Mouse (Mus musculus): ENCODE results near the gene Snx11.
"Not testable (repeated sequence)": the region's sequence is repeated elsewhere in the genome, so short reads cannot be mapped to it uniquely, and the experiment has no call there.

Gene Snx11

DNA sequence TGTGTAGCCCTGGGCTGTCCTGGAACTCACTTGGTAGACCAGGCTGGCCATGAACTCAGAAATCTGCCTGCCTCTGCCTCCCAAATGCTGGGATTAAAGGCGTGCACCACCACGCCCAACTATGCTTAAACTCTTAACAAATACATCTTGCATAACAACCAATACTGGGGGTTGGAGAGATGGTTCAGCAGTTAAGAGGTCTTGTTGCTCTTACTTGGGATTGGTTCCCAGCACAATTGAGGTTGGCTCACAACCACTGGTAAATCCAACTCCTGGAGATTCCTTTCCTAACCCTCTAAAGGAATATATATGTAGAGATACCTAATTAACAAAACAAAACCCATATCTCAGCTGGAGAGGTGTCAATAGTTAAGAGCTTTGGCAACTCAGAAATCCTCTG, 18.7 kb upstream of the Snx11 start:
- DNase-seq (ENCODE audit: low spot score in 2 of 2), result no peak

DNA sequence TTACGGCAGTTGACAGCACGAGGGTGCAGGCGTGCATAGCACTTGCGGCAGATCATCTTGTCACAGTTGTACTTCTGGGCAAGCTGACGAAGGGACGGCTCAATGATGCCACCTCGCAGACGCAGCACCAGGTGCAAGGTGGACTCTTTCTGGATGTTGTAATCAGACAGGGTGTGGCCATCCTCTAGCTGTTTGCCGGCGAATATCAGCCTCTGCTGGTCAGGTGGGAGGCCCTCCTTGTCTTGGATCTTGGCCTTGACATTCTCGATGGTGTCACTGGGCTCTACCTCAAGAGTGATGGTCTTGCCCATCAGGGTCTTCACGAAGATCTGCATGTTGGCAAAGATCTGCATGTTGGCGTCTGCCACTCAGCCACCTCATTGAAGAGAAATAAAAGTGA, 18.1 kb upstream of the Snx11 start:
- no peak for DNase-seq (ENCODE audit: low spot score in 2 of 2)

DNA sequence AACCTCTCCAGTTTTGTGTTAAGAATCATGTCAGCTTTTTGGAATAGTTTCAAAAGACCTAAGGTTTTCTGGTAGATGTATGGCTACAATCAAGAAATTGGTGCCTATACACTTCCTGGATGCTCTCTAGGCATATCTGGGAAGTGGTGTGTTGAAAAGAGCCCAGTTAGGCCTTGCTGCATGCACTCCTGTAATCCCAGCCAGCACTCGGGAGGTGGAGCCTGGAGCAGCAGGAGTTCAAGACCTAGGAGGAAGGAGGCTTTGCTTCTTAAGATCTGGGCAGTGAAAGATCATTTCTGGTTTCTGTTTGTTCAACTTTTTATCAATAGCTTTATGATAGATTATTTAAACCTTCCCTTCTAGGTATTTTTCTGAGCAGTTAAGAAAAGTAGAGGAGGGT, 13.3 kb upstream of the Snx11 start:
- DNase-seq (ENCODE audit: low spot score in 2 of 2), result no peak

DNA sequence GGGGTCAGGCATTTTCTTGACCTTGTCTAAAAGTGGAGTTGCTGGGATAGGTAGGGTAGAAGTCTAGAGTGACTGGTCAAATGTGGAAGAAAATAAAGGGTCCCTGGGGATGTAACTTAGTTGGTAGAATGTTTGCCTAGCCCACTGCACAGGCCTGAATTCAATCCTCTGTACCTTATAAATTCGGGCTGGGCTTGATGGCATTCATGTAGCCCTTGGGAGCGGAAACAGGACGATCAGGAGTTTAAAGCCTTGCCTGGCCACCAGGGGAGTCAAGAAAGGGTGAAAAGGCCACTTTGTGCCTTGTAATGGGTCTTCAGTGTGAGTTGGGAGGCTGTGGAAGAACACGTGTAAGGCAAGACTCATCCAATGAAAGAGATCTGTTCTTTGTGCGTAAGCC, 12.6 kb upstream of the Snx11 start:
- no peak for DNase-seq (ENCODE audit: low spot score in 2 of 2)

DNA sequence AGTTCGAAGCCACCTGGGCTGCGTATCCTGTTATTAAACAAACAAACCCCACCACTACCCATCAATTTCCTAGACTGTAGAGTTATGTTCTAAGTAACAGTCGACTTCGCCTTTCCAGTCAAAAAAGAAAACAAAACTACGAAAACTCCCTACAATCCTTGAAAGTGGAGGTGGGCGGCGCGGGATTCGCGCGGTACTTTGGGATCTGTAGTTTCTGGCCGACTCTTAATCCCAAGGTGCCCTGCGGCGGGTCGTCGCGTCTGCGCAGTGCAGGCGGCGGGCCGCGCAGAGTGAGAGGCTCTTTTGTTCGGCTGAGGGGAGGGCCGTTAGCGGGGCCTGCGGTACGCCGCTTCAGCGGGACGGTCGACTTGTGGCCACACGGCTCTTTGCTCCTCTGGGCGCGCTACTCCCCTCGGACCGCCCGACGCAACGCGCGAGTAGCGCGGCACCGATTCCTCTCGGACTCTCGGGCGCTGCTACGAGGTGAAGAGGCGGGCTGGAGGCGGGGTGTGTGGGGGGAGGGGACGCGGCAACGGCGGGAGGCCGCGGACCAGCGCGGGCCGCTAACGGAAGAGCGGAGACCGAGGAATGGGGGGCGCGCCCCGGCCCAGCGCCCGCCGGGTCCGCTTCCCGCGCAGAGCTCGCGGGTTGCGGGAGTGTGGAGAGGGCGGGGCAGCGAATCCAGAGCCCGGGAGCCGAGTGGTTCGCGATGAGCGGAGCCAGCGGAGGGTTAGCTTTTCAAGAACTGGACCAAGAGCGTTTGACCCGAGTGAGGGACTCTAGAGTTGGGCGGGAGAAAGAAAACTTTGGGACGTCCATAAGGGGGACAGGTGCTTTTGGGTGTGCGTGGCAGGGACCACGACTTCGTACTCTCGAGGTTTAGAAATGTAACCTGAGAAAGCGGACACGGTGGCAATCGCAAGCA, 11.8 kb upstream of the Snx11 start, which contains the start of gene Cbx1:
Cbx1 (plus strand) TSS at position 257 of the 925 bp plus-strand sequence.
- peak; percentile 84 to 89 for DNase-seq (ENCODE audit: low spot score in 2 of 2)

DNA sequence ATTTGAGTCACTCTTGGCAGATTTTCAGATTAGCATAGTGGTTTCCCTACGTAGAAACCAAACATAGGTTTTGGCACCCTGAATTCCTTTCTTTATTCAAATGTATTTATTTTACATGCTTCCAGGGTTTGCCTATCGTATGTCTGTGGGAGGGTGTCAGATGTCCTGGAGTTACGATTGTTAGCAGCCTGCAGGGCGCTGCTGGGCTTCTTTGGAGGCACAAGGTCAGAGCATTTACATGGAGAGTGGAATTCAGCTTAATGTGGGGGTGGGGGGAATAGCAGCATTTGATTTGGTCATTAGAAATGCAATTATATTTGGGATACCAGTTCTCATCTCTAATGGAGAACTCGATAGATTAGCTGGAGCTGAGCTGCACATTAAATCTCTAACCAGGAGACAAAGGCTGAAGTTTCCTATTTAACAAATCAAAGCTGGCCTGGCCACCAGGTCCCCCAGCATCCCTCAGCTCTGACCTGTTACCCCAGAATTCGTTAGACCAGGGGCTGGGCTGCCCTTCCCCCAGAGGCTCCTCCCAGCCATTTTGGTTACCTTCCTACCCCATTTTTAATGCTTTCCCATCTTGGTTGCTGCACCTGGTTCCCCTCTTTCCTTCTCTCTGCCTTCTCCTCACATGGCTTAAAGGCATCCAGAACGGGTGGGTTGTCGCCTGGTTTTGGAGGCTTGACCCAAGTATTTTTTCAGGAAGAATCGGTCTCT, 9.5 kb upstream of the Snx11 start:
- no peak for DNase-seq (ENCODE audit: low spot score in 2 of 2)

DNA sequence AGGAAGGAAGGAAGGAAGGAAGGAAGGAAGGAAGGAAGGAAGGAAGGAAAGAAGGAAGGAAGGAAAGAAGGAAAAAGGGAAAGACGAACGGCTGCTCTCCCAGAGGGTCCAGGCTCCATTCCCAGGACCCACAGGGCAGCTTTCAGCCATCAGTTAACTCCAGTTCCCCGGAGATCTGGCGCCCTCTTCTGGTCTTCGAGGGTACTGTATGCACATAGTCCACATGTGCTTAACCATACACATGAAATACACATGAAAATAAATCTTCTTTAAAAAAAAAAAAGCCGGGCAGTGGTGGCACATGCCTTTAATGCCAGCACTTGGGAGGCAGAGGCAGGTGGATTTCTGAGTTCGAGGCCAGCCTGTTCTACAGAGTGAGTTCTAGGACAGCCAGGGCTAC, 7.5 kb upstream of the Snx11 start:
- DNase-seq (ENCODE audit: low spot score in 2 of 2), result peak in 1 of 2 experiments; percentile 52

DNA sequence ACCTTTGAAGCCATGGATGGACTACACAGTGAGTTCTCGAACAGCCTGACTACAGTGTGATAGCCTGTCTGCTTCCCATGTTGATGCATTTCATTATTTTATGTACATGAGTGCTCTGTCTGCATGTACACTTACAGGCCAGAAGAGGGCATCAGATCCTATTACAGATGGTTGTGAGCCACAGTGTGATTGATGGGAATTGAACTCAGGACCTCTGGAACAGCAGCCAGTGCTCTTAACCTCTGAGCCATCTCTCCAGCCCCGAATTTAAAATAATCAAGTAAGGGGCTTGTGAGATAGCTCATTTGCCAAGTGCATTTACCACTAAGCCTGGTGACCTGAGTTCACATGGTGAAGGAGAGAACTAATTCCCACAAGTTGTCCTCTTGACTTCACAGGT, 4.1 kb upstream of the Snx11 start:
- DNase-seq (ENCODE audit: low spot score in 2 of 2), result no peak

DNA sequence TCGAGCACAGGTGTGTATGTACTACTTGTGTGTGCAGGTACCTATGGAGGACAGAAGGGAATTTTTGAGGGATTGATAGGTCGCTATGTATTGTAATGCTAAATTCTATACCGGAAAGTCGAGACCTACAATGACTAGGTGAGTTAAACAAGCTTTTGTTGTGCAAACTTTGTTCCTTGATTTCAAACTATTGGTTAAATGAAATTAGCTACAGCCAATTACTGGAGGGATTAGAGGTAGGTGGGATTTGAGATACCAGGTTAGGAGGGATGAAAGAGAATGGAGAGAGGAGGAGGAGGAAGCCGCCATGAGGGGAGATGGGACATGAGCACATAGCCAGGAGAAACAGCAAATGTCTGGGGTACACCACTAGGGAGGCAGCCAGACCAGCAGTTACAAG, 2.9 kb upstream of the Snx11 start:
- no peak for DNase-seq (ENCODE audit: low spot score in 2 of 2)

DNA sequence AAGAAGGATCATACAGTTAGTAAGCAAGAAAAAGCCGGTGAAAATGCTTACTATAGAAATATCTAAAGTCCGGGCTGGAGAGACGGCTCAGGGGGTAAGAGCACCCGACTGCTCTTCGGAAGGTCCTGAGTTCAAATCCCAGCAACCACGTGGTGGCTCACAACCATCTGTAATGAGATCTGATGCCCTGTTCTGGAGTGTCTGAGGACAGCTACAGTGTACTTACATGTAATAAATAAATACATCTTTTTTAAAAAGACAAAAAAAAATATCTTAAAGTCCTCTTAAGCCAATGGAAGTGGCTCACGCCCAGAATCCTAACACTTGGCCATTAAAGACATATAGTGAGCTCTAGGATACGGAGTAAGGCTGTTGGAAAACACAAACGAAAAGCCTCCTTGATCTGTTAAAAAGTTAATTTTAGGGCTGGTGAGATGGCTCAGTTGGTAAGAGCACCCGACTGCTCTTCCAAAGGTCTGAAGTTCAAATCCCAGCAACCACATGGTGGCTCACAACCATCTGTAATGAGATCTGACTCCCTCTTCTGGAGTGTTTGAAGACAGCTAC, 785 bp upstream of the Snx11 start:
- not testable (repeated sequence) for DNase-seq (ENCODE audit: low spot score in 2 of 2)

DNA sequence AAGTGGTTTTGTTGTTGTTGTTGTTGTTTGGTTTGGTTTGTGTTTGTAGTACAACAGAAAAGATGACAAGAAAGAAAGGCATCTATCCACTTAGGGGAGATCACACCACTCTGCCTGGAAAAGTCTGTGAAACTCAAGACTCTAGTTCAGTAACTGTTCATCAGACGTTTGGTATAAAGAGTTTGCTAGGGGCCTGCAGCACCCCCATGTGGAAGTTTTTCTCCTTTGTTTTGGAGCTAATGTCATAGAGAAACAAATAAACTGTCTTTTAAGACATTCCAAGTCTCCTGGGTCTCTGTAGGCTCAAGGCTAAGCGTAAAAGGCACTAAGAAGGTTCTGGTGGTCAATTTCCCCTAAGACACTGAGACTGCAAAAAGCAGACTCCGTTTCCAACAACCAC, 1.3 kb downstream of the Snx11 start:
- no peak for DNase-seq (ENCODE audit: low spot score in 2 of 2)

DNA sequence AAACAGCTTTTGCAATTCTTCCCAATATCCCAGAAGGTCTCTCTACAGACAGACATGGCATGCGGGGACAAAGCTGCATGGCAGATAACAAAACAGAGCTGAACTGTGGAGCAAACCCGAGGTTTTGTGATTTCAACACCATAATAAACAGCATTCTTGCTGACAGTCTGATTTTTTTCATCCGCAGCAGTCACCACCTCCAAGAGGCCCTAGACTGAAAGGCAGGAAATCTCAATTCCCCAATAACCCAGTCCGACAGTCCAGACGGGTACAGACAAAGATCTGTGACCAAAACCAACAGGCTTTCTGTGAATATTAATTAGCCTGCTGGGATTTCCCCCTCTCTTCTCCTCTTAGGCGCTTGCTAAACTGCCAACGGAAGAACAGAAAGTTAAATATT, 1.7 kb downstream of the Snx11 start:
- no peak for DNase-seq (ENCODE audit: low spot score in 2 of 2)

DNA sequence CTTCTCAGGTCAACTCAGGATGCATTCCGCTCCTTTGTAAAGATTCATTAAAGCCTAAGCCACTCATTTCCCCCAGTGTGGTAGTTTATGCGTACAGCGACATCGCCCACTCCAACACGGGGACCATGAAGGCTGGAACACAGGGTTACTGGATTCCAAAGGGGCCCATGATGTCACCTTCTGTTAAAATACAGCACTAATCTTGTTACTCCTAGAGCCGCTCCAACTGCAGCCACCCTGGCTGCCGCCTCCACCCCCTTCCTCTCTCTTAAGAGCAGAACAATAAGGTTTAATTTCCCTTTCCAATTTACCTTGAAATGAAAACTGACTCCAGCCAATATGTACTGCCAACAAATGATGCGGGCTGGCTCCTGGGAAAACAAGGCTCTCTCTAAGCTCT, 2.3 kb downstream of the Snx11 start:
- no peak for DNase-seq (ENCODE audit: low spot score in 2 of 2)

DNA sequence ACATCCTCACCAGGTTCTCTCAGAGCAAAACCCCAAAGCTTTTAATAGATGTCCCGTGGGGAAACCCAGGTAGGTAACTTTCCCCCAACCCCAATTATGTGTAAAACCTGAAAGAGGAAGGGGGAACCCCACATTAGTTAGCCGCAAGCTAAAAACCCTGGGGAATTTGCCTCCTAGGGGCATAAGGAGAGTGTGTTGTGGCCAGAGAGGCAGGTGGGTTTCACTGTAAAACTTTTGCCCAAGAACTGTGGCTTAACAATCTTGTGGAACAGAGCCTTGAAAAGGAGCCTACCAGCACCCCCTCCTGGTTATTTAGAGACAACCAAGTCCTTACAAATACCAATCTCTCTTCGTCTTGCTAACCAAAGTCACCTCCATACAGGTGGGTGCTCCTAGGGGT, 2.8 kb downstream of the Snx11 start:
- no peak for DNase-seq (ENCODE audit: low spot score in 2 of 2)

DNA sequence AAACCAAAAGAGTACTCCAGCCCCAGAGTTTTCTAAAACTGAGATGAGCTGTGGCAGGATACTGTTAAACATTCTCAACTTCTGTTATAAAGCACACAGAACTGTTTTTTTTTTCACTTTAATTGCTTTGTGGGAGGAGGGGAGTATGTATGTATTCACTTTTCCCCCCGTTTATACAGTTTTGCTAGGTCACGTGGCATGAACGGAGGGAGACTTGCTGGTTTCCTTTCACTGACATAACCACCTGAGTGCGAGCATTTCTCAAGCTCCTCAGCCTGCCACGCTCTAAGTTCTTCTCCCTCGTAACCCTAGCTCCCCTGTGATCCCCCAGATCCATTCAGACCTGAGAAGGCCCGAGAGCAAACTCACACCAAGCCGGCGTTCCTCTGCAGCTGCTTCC, 4.9 kb downstream of the Snx11 start:
- DNase-seq (ENCODE audit: low spot score in 2 of 2), result no peak

DNA sequence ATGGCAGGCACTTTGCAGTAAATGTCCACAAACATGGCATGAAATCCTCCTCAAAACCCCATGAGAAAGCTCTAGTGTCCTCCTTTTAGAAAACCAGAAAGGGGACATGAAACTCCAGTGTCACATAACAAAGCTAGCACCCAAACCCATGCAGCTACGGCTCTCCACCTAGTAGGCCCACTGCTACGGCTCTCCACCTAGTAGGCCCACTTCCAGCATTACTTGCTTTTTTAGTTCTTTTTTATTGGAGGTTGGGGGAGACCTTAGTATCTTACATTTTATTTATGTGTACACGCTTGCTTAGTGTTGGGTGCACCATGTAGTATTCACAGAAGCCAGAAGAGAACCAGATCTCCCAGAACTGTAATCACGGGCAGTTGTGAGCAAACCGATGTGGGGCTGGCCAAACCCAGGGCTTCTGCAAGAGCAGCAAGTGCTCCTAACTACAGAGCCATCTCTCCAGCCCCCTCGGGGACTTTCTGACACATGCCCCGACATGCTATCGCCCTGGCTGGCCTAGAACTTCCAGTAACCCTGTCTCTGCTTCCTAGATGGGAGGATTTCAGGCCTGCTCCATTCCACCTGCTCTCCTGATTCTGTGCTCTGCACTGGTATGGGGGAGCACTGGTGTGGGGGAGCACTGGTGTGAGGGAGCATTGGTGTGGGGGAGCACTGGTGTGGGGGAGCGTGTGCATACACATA, 5.9 kb downstream of the Snx11 start:
- DNase-seq (ENCODE audit: low spot score in 2 of 2), result no peak

DNA sequence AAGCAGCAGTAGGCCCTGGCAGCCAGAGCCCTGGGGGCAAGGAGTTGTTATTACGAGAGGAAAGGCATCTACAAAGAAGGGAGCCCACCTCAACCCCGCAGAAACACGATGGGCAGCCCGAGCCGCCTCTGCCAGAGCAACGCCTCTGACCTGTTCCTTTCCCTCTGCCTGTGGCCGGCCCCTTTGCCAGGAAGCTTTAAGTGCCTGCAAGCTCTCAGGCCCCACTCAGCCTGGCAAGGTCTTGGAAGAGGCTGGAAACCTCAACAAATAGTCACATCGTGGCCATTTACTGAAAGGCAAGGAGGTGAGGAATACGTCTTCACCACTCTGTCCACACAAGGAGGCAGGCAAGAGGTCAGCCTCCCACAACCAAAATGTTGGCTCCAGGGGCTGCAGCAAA, 9.1 kb downstream of the Snx11 start:
- no peak for DNase-seq (ENCODE audit: low spot score in 2 of 2)

DNA sequence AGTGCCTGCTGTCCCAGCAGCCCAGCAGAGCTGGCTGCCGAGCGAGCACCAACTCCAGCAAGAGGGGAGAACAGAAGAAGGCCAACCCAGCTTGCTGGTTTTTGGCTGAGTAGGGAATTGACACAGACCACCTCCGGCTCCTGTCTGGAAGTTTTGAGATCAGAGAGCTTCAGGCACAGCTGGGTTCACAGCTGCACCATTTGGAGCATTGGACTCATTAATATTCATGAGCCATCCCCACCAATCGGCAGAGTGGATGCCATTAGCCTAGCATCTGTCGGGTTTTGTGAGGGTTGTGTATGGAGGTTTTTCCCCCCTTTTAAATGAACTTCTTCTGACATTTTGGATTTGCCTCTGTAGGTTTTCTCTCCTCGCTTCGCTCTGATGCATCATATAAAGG, 10.3 kb downstream of the Snx11 start:
- no peak for DNase-seq (ENCODE audit: low spot score in 2 of 2)

DNA sequence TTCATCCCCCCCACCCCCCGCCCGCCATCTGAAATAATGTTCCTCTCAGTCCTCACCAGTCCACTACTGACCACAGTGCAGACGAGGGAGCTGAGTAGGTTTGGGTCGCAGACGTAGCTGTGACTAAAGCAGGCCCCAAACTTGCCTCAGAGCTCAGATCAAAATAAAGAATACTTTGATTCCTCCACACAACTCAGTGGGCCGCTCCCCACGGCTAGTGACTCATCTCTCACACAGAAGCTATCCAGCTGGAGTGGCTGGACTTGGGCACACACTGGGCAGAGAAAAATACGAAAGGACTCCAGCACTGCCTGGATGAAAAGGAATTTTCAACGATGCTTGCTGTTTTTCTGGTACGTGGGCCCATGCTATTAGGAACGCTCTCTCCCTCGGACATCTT, 10.8 kb downstream of the Snx11 start:
- DNase-seq (ENCODE audit: low spot score in 2 of 2), result no peak

DNA sequence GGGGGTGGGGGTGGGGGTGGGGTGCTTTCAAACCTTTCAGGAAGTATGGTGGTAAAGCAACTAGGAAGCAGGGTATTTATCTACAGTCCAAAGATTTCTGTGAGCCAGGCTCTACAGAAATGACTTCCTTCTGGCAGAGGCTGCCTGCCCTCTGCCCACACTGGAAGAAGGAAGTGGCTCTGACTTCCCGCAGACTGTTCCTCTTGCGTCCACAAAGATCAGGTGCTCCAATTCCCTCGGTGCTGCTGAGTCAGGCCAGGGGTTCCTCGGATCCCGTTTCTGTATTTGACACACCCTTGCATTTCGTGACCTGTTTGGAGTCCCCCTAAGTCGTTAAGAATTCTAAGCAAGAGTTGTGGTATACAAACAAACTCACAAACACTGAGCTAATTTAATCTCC, 11.7 kb downstream of the Snx11 start:
- no peak for DNase-seq (ENCODE audit: low spot score in 2 of 2)

DNA sequence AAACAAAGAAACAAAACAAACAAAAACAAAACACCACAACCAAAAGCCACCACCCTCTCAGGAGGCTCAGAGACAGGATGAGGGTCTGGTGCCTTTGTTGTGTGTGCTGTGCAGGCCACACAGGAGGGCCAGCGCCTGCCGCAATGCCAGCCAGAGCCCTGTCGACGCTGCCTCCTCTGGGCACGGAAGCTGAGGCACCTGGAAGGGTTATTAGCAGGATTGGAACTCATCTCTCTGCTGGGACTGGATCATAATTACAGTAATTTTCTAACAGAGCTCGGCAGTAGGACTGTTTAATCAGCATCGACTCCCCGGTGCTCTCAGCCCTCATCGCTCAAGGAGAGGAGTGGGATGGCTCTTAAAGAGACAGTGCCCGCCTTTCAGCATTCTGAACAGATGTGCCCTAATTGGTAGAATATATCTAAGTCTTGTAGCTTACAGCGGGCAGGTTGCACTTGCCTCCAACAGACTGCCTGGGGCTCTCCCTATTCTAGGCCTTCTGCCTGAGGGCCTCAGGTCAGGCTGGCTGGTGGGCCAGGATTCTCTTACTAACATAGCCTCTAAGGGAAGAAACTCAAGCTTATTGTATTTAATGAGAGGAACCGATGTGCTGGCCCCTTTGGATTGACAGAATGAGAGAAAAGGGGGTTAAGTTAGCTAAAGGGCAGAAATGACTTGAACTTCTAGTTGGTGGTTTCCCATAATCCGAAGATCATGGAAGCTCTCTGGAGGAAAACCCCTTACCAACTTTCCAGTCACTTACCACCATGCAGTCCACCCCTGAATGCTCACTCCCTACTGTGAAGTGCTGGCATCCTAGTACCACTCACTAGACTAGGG, 12.6 kb downstream of the Snx11 start:
- no peak for DNase-seq (ENCODE audit: low spot score in 2 of 2)
